Mouse (Mus musculus) heart, embryonic 14.5 days (tissue): ENCODE measurements at regions not wholly inside any gene's neighbourhood (a gene's known extent, or its start where the extent isn't known, plus 50 kb on each side); places are given as distances from the start of the nearest gene placed in this dataset.

Experiments used
- ATAC-seq: fragments of 200-750 bp; cut with Nextera tagmentation; 2 replicates; pipeline ENCODE4 v1.8.0; 2017; ENCODE audit warnings: low read depth, moderate TSS enrichment; ENCODE audit not compliant: insufficient number of reproducible peaks, insufficient read depth, low FRiP score
- H3K27ac ChIP-seq, 2 experiments: fragments of 200-500 bp in 1 of 2; fragments of 300-500 bp in 1 of 2; sonication (generic) in 1 of 2; replicated peaks in 1 of 2; 2 replicates each; pipeline ENCODE4 v1.5.1; 2012 to 2014; ENCODE audit warnings: low read depth in 2 of 2, low read length in 2 of 2, control low read depth in 1 of 2, mild to moderate bottlenecking in 1 of 2, mixed read lengths in 1 of 2; ENCODE audit not compliant: control insufficient read depth in 1 of 2, insufficient read depth in 1 of 2
- H3K27me3 ChIP-seq: fragments of 300-500 bp; sonication (generic); 2 replicates; pipeline ENCODE4 v1.6.1; 2014; ENCODE audit warnings: mild to moderate bottlenecking, low read length, control low read depth; ENCODE audit not compliant: control insufficient read depth, insufficient read depth
- H3K36me3 ChIP-seq: fragments of 300-500 bp; sonication (generic); 2 replicates; pipeline ENCODE4 v1.6.1; 2014; ENCODE audit warnings: mild to moderate bottlenecking, control low read depth, low read length, mixed read lengths; ENCODE audit not compliant: control insufficient read depth, insufficient read depth
- H3K4me1 ChIP-seq, 2 experiments: fragments of 200-500 bp in 1 of 2; fragments of 300-500 bp in 1 of 2; sonication (generic) in 1 of 2; 2 replicates each; pipeline ENCODE4 v1.6.1; 2012 to 2014; ENCODE audit warnings: low read length in 2 of 2, control low read depth in 1 of 2, mixed read lengths in 1 of 2; ENCODE audit not compliant: control insufficient read depth in 2 of 2, insufficient read depth in 2 of 2
- H3K4me2 ChIP-seq: fragments of 300-500 bp; sonication (generic); 2 replicates; pipeline ENCODE4 v1.6.1; 2014; ENCODE audit warnings: mild to moderate bottlenecking, low read length
- H3K4me3 ChIP-seq, 2 experiments: fragments of 200-500 bp in 1 of 2; fragments of 300-500 bp in 1 of 2; sonication (generic) in 1 of 2; 2 replicates each; pipeline ENCODE4 v1.5.1; 2012 to 2014; ENCODE audit warnings: low read length in 2 of 2, mild to moderate bottlenecking in 2 of 2, control low read depth in 1 of 2, low read depth in 1 of 2, moderate library complexity in 1 of 2; ENCODE audit not compliant: control insufficient read depth in 1 of 2, insufficient read depth in 1 of 2
- H3K9ac ChIP-seq: fragments of 300-500 bp; sonication (generic); 2 replicates; pipeline ENCODE4 v1.6.1; 2014; ENCODE audit warnings: mild to moderate bottlenecking, low read length
- H3K9me3 ChIP-seq: fragments of 300-500 bp; sonication (generic); 2 replicates; pipeline ENCODE4 v1.6.1; 2016; ENCODE audit warnings: low read length, control low read depth; ENCODE audit not compliant: control insufficient read depth
- WGBS: fragments of 180-500 bp; shearing (Covaris S2); extraction: QIAGEN DNeasy Blood & Tissue Kit; methylation state at CpG from one replicate; pipeline ENCODE4 v1.1.7; 2014; 5-methylcytosine and 5-hydroxymethylcytosine counted together

- Histone ChIP-seq H3K4me1 (no peaks in the 10 kb centered on the region), H3K4me2 (no peak overlapping the region), H3K27me3 (no peaks in the 10 kb centered on the region), H3K9me3 (no peaks in the 10 kb centered on the region), H3K9ac (no peak overlapping the region), H3K27ac (no peak overlapping the region), H3K4me3 (no peak overlapping the region), H3K36me3 (no peaks in the 10 kb centered on the region)
- no peak for ATAC-seq
- 80% methylated on average over 3 of the region's 3 CpGs for WGBS
These were observed 173.4 kb upstream of the A1bg start for GRCm38 (mm10) chr15:61096021-61096781.

GRCm38 (mm10) chr15:61055017-61055609 lies 132.3 kb upstream of the A1bg start:
- no peak overlapping the region for H3K27ac ChIP-seq
- no peak overlapping the region for H3K9ac ChIP-seq
- H3K27me3 ChIP-seq, result no peaks in the 10 kb centered on the region
- WGBS, result 73% methylated on average over 7 of the region's 7 CpGs
- no peak overlapping the region for H3K4me3 ChIP-seq
- no peaks in the 10 kb centered on the region for H3K4me1 ChIP-seq
- H3K9me3 ChIP-seq, result no peaks in the 10 kb centered on the region
- ATAC-seq, result no peak
- H3K36me3 ChIP-seq, result no peaks in the 10 kb centered on the region
- no peak overlapping the region for H3K4me2 ChIP-seq

GRCm38 (mm10) chr15:61051363-61051762 lies 128.6 kb upstream of the A1bg start:
- Histone ChIP-seq H3K4me1 (no peaks in the 10 kb centered on the region), H3K27ac (no peak overlapping the region), H3K4me3 (no peak overlapping the region), H3K36me3 (no peaks in the 10 kb centered on the region), H3K9ac (no peak overlapping the region), H3K4me2 (no peak overlapping the region), H3K27me3 (no peaks in the 10 kb centered on the region), H3K9me3 (no peaks in the 10 kb centered on the region)
- WGBS, result 74% methylated on average over 4 of the region's 4 CpGs
- ATAC-seq, result no peak

- H3K36me3 ChIP-seq, result no peaks in the 10 kb centered on the region
- 86% methylated on average over 3 of the region's 3 CpGs for WGBS
- H3K27me3 ChIP-seq, result no peaks in the 10 kb centered on the region
- ATAC-seq, result no peak
- no peak overlapping the region for H3K9ac ChIP-seq
- H3K9me3 ChIP-seq, result no peaks in the 10 kb centered on the region
- no peaks in the 10 kb centered on the region for H3K4me1 ChIP-seq
- H3K4me3 ChIP-seq, result no peak overlapping the region
- H3K4me2 ChIP-seq, result no peak overlapping the region
- no peak overlapping the region for H3K27ac ChIP-seq
These were observed 86.7 kb upstream of the A1bg start for GRCm38 (mm10) chr15:61009509-61009908.

- no peak for ATAC-seq
These were observed 84.7 kb upstream of the A1bg start for GRCm38 (mm10) chr15:61007461-61008059.

GRCm38 (mm10) chr15:61006608-61007007 lies 83.8 kb upstream of the A1bg start:
- ATAC-seq, result no peak
- 65% methylated on average over 4 of the region's 4 CpGs for WGBS
- H3K9ac ChIP-seq, result no peak overlapping the region
- H3K27ac ChIP-seq, result no peak overlapping the region
- H3K4me1 ChIP-seq, result no peaks in the 10 kb centered on the region
- no peak overlapping the region for H3K4me2 ChIP-seq
- no peaks in the 10 kb centered on the region for H3K27me3 ChIP-seq
- H3K4me3 ChIP-seq, result no peak overlapping the region
- H3K36me3 ChIP-seq, result no peaks in the 10 kb centered on the region
- H3K9me3 ChIP-seq, result no peaks in the 10 kb centered on the region

More at GRCm38 (mm10) chr15:61007461-61008059, 84.7 kb upstream of the A1bg start:
- WGBS, result 71% methylated on average over 3 of the region's 3 CpGs
- no peaks in the 10 kb centered on the region for H3K27me3 ChIP-seq
- no peak overlapping the region for H3K4me3 ChIP-seq
- no peaks in the 10 kb centered on the region for H3K4me1 ChIP-seq
- no peak overlapping the region for H3K4me2 ChIP-seq
- H3K9ac ChIP-seq, result no peak overlapping the region
- H3K36me3 ChIP-seq, result no peaks in the 10 kb centered on the region
- no peaks in the 10 kb centered on the region for H3K9me3 ChIP-seq
- H3K27ac ChIP-seq, result no peak overlapping the region

- WGBS, result 81% methylated on average over 4 of the region's 4 CpGs
- Histone ChIP-seq H3K4me1 (no peaks in the 10 kb centered on the region), H3K4me2 (no peak overlapping the region), H3K36me3 (no peaks in the 10 kb centered on the region), H3K9ac (no peak overlapping the region), H3K9me3 (no peaks in the 10 kb centered on the region), H3K27ac (no peak overlapping the region), H3K4me3 (no peak overlapping the region), H3K27me3 (no peaks in the 10 kb centered on the region)
- ATAC-seq, result no peak
These were observed 71.3 kb upstream of the A1bg start for GRCm38 (mm10) chr15:60993971-60994690.
